Mouse (Mus musculus) limb, embryonic 11.5 days (tissue): ENCODE results near the gene Ptprn2. TPM values are rescaled to one million over a fixed set of nuclear protein-coding genes. Genes with fewer than 3 reads are reported as not detected.

Source experiments
- ATAC-seq: fragments of 200-750 bp; cut with Nextera tagmentation; 2 replicates; pipeline ENCODE4 v1.8.0; 2017; ENCODE audit warnings: low read depth; ENCODE audit not compliant: insufficient number of reproducible peaks, low FRiP score, low TSS enrichment
- DNase-seq: peaks from one replicate; pipeline ENCODE4 v3.0.0-alpha.2; 2015; ENCODE audit warnings: low spot score
- H3K27ac ChIP-seq: fragments of 300-500 bp; sonication (generic); replicated peaks from 2 replicates; pipeline ENCODE4 v1.5.1; 2014; ENCODE audit warnings: low read depth, mild to moderate bottlenecking, low read length
- H3K27me3 ChIP-seq: fragments of 300-500 bp; sonication (generic); 2 replicates; pipeline ENCODE4 v1.6.1; 2014; ENCODE audit warnings: mild to moderate bottlenecking, low read length, mixed read lengths; ENCODE audit not compliant: control insufficient read depth, insufficient read depth
- H3K36me3 ChIP-seq: fragments of 300-500 bp; sonication (generic); 2 replicates; pipeline ENCODE4 v1.6.1; 2014; ENCODE audit warnings: mild to moderate bottlenecking, low read length, moderate library complexity, mixed read lengths; ENCODE audit not compliant: control insufficient read depth, insufficient read depth
- H3K4me1 ChIP-seq: fragments of 300-500 bp; sonication (generic); 2 replicates; pipeline ENCODE4 v1.6.1; 2014; ENCODE audit warnings: low read length, mixed read lengths; ENCODE audit not compliant: control insufficient read depth, insufficient read depth
- H3K4me2 ChIP-seq: fragments of 300-500 bp; sonication (generic); 2 replicates; pipeline ENCODE4 v1.6.1; 2014; ENCODE audit warnings: low read depth, mild to moderate bottlenecking, moderate library complexity; ENCODE audit not compliant: severe bottlenecking
- H3K4me3 ChIP-seq: fragments of 300-500 bp; sonication (generic); 2 replicates; pipeline ENCODE4 v1.5.1; 2014; ENCODE audit warnings: low read depth, low read length
- H3K9ac ChIP-seq: fragments of 300-500 bp; sonication (generic); 2 replicates; pipeline ENCODE4 v1.6.1; 2014; ENCODE audit warnings: mild to moderate bottlenecking, low read length
- H3K9me3 ChIP-seq: fragments of 300-500 bp; sonication (generic); 2 replicates; pipeline ENCODE4 v1.6.1; 2016; ENCODE audit warnings: low read length; ENCODE audit not compliant: control insufficient read depth
- WGBS: fragments of 180-500 bp; shearing (Covaris S2); extraction: QIAGEN DNeasy Blood & Tissue Kit; methylation state at CpG from one replicate; pipeline ENCODE4 v1.1.7; 2014; 5-methylcytosine and 5-hydroxymethylcytosine counted together
- polyA plus RNA-seq: library from polyadenylated mRNA; unstranded; fragments of >200 nt; fragmentation: Nextera tagmentation; extraction: Ambion mirVana; gene quantifications from 2 replicates; pipeline ENCODE4 v1.2.1, GENCODE M21; 2014

Ptprn2 gene
- polyA plus RNA-seq, 1 experiment from 2014 or later = not detected

GRCm38 (mm10) chr12:116621325-116622040 lies 136.0 kb downstream of the Ptprn2 start:
- H3K4me2 ChIP-seq = no peak overlapping the region
- no peak for DNase-seq
- no peaks in the 10 kb centered on the region; the same call in 1 of the 2 replicates for H3K9me3 ChIP-seq
- no peaks in the 10 kb centered on the region for H3K4me1 ChIP-seq
- H3K27ac ChIP-seq = no peak overlapping the region
- H3K27me3 ChIP-seq = no peaks in the 10 kb centered on the region
- whole genome bisulfite sequencing = 78% methylated on average over 10 of the region's 10 CpGs
- ATAC-seq = no peak
- H3K36me3 ChIP-seq = no peaks in the 10 kb centered on the region
- no peak overlapping the region for H3K9ac ChIP-seq
- no peak overlapping the region for H3K4me3 ChIP-seq

- WGBS = 69% methylated on average over 6 of the region's 6 CpGs
- H3K27ac ChIP-seq = no peak overlapping the region
- no peak overlapping the region for H3K9ac ChIP-seq
- no peaks in the 10 kb centered on the region for H3K36me3 ChIP-seq
- no peak for ATAC-seq
- H3K9me3 ChIP-seq = no peaks in the 10 kb centered on the region; the same call in 1 of the 2 replicates
- H3K4me1 ChIP-seq = no peaks in the 10 kb centered on the region
- no peak for DNase-seq
- no peaks in the 10 kb centered on the region for H3K27me3 ChIP-seq
- no peak overlapping the region for H3K4me2 ChIP-seq
- no peak overlapping the region for H3K4me3 ChIP-seq
Observed at GRCm38 (mm10) chr12:116622665-116623387, 137.3 kb downstream of the Ptprn2 start.

GRCm38 (mm10) chr12:116625391-116626281 lies 140.1 kb downstream of the Ptprn2 start:
- no peaks in the 10 kb centered on the region for H3K4me1 ChIP-seq
- ATAC-seq (no peak; the same call in 1 of the 2 replicates), DNase-seq (peak; percentile 65)
- H3K27ac ChIP-seq = no peak overlapping the region
- no peak overlapping the region for H3K4me2 ChIP-seq
- no peaks in the 10 kb centered on the region for H3K27me3 ChIP-seq
- WGBS = 63% methylated on average over 9 of the region's 9 CpGs
- no peaks in the 10 kb centered on the region for H3K9me3 ChIP-seq
- no peaks in the 10 kb centered on the region for H3K36me3 ChIP-seq
- no peak overlapping the region for H3K4me3 ChIP-seq
- no peak overlapping the region for H3K9ac ChIP-seq

- Histone ChIP-seq H3K27ac (no peak overlapping the region), H3K27me3 (no peaks in the 10 kb centered on the region), H3K36me3 (no peaks in the 10 kb centered on the region), H3K4me1 (no peaks in the 10 kb centered on the region), H3K4me3 (no peak overlapping the region), H3K4me2 (no peak overlapping the region), H3K9me3 (no peaks in the 10 kb centered on the region), H3K9ac (no peak overlapping the region)
- 87% methylated on average over 3 of the region's 3 CpGs for WGBS
- DNase-seq (no peak), ATAC-seq (no peak)
Observed at GRCm38 (mm10) chr12:116628992-116629391, 143.5 kb downstream of the Ptprn2 start.

GRCm38 (mm10) chr12:116637498-116637897 lies 152.0 kb downstream of the Ptprn2 start:
- DNase-seq (peak; percentile 25), ATAC-seq (no peak)
- Histone ChIP-seq H3K36me3 (no peaks in the 10 kb centered on the region), H3K27ac (no peak overlapping the region), H3K9ac (no peak overlapping the region), H3K4me3 (no peak overlapping the region), H3K27me3 (no peaks in the 10 kb centered on the region), H3K4me2 (no peak overlapping the region), H3K9me3 (no peaks in the 10 kb centered on the region), H3K4me1 (peaks cover 12% of the 10 kb centered on the region)
- 37% methylated on average over 2 of the region's 2 CpGs for WGBS

- H3K27me3 ChIP-seq = no peaks in the 10 kb centered on the region
- H3K4me2 ChIP-seq = no peak overlapping the region
- no peak overlapping the region for H3K27ac ChIP-seq
- no peak overlapping the region for H3K9ac ChIP-seq
- H3K9me3 ChIP-seq = no peaks in the 10 kb centered on the region
- H3K4me3 ChIP-seq = no peak overlapping the region
- DNase-seq (no peak), ATAC-seq (no peak)
- no peaks in the 10 kb centered on the region for H3K36me3 ChIP-seq
- peaks cover 12% of the 10 kb centered on the region for H3K4me1 ChIP-seq
- WGBS = 4% methylated on average over 4 of the region's 4 CpGs
Observed at GRCm38 (mm10) chr12:116640871-116641270, 155.4 kb downstream of the Ptprn2 start.

- Histone ChIP-seq H3K27ac (no peak overlapping the region), H3K36me3 (no peaks in the 10 kb centered on the region), H3K27me3 (no peaks in the 10 kb centered on the region), H3K4me3 (no peak overlapping the region), H3K9ac (no peak overlapping the region), H3K9me3 (no peaks in the 10 kb centered on the region), H3K4me1 (peaks cover 12% of the 10 kb centered on the region), H3K4me2 (no peak overlapping the region)
- DNase-seq (peak; percentile 56), ATAC-seq (peak; percentile 85)
- 12% methylated on average over 14 of the region's 14 CpGs for WGBS
Observed at GRCm38 (mm10) chr12:116641339-116642190, 156.0 kb downstream of the Ptprn2 start.
